Mouse (Mus musculus) E14TG2a.4 (cell line): Measurements from ENCODE around the gene Mtg2.

ENCODE experiments used
- CTCF ChIP-seq: conservative IDR thresholded peaks from 2 replicates; pipeline ENCODE4 v1.5.1; 2014; ENCODE audit warnings: low read length
- NANOG ChIP-seq: IDR thresholded peaks from 2 replicates; pipeline ENCODE4 v1.6.1; 2014; ENCODE audit warnings: borderline replicate concordance, low read length, mixed read lengths
- POU5F1 ChIP-seq: IDR thresholded peaks from 2 replicates; pipeline ENCODE4 v1.6.1; 2014; ENCODE audit warnings: low read length, borderline replicate concordance

- TF ChIP-seq CTCF: peak; percentile 76
- TF ChIP-seq POU5F1: no peak
- TF ChIP-seq NANOG: no peak
These were observed 19.4 kb upstream of the Mtg2 start for GRCm38 (mm10) chr2:180050986-180051385.
